Mouse (Mus musculus) MEL (cell line): ENCODE measurements around the gene Wdfy3. TPM values are rescaled to one million over a fixed set of nuclear protein-coding genes. Genes with fewer than 3 reads are reported as not detected.

ENCODE experiments used
- DNase-seq: peaks from one replicate; pipeline ENCODE4 v3.0.0; 2011; ENCODE audit warnings: low read depth, low spot score
- H3K27ac ChIP-seq: 2 replicates; pipeline ENCODE4 v1.5.1; 2012; ENCODE audit warnings: low read depth, mild to moderate bottlenecking, control low read depth, low read length, moderate library complexity; ENCODE audit not compliant: control insufficient read depth
- H3K27me3 ChIP-seq, 2 experiments: fragments of 150-350 bp in 1 of 2; sonication (generic) in 1 of 2; 2 replicates each; pipeline ENCODE4 v1.6.1; 2012; ENCODE audit warnings: low read length in 2 of 2, mild to moderate bottlenecking in 2 of 2, improper control_type of control experiment in 1 of 2, moderate library complexity in 1 of 2; ENCODE audit not compliant: insufficient read depth in 2 of 2, control insufficient read depth in 1 of 2
- H3K36me3 ChIP-seq, 2 experiments: 2 replicates each; pipeline ENCODE4 v1.6.1; 2012 to 2014; ENCODE audit warnings: low read length in 2 of 2, improper control_type of control experiment in 1 of 2, inconsistent platforms in 1 of 2, mild to moderate bottlenecking in 1 of 2; ENCODE audit not compliant: insufficient read depth in 2 of 2, control insufficient read depth in 1 of 2
- H3K4me1 ChIP-seq, 2 experiments: fragments of 150-350 bp in 1 of 2; sonication (generic) in 1 of 2; 2 replicates each; pipeline ENCODE4 v1.6.1; 2012; ENCODE audit warnings: low read length in 2 of 2, improper control_type of control experiment in 1 of 2, mild to moderate bottlenecking in 1 of 2; ENCODE audit not compliant: insufficient read depth in 2 of 2, control insufficient read depth in 1 of 2
- H3K4me3 ChIP-seq, 2 experiments: fragments of 150-350 bp in 1 of 2; sonication (generic) in 1 of 2; 2 replicates each; pipeline ENCODE4 v1.5.1; 2012; ENCODE audit warnings: low read depth in 2 of 2, low read length in 2 of 2, mild to moderate bottlenecking in 2 of 2, moderate library complexity in 2 of 2, control low read depth in 1 of 2, improper control_type of control experiment in 1 of 2; ENCODE audit not compliant: control insufficient read depth in 1 of 2, insufficient read depth in 1 of 2
- H3K79me2 ChIP-seq: 2 replicates; pipeline ENCODE4 v1.6.1; 2012; ENCODE audit warnings: mild to moderate bottlenecking, low read length, moderate library complexity; ENCODE audit not compliant: control insufficient read depth, poor library complexity, insufficient read depth
- H3K9ac ChIP-seq: 2 replicates; pipeline ENCODE4 v1.6.1; 2012; ENCODE audit warnings: low read depth, mild to moderate bottlenecking, control low read depth, low read length, moderate library complexity; ENCODE audit not compliant: control insufficient read depth, poor library complexity, severe bottlenecking
- H3K9me3 ChIP-seq: fragments of 150-350 bp; sonication (generic); replicated peaks from 2 replicates; pipeline ENCODE4 v1.6.1; 2012; ENCODE audit warnings: mild to moderate bottlenecking, low read length, improper control_type of control experiment, moderate library complexity; ENCODE audit not compliant: insufficient read depth
- CHD1 ChIP-seq: IDR thresholded peaks from 2 replicates; pipeline ENCODE4 v1.6.1; 2012; ENCODE audit warnings: low read depth, mild to moderate bottlenecking, inconsistent platforms, low read length, improper control_type of control experiment
- E2F4 ChIP-seq: IDR thresholded peaks from 2 replicates; pipeline ENCODE4 v1.6.1; 2011; ENCODE audit warnings: low read depth, low read length, improper control_type of control experiment, borderline replicate concordance
- ELF1 ChIP-seq: IDR thresholded peaks from 2 replicates; pipeline ENCODE4 v1.6.1; 2014; ENCODE audit warnings: low read depth, mild to moderate bottlenecking, inconsistent platforms, low read length, improper control_type of control experiment, moderate library complexity
- HCFC1 ChIP-seq: IDR thresholded peaks from 2 replicates; pipeline ENCODE4 v1.6.1; 2012; ENCODE audit warnings: low read depth, mild to moderate bottlenecking, inconsistent platforms, low read length, improper control_type of control experiment, moderate library complexity
- JUND ChIP-seq: IDR thresholded peaks from 2 replicates; pipeline ENCODE4 v1.6.1; 2011; ENCODE audit warnings: low read depth, mild to moderate bottlenecking, improper control_type of control experiment, low read length
- MEF2A ChIP-seq: IDR thresholded peaks from 2 replicates; pipeline ENCODE4 v1.6.1; 2014; ENCODE audit warnings: low read depth, mild to moderate bottlenecking, inconsistent platforms, low read length, improper control_type of control experiment; ENCODE audit not compliant: poor library complexity, insufficient replicate concordance, severe bottlenecking; ENCODE audit errors: extremely low read depth
- MXI1 ChIP-seq: IDR thresholded peaks from 2 replicates; pipeline ENCODE4 v1.6.1; 2011; ENCODE audit warnings: mild to moderate bottlenecking, low read depth, low read length, improper control_type of control experiment
- MYC ChIP-seq: IDR thresholded peaks from 2 replicates; pipeline ENCODE4 v1.6.1; 2011; ENCODE audit warnings: low read depth, mild to moderate bottlenecking, low read length, improper control_type of control experiment, moderate library complexity
- NELFE ChIP-seq: IDR thresholded peaks from 2 replicates; pipeline ENCODE4 v1.6.1; 2011; ENCODE audit warnings: low read depth, low read length, improper control_type of control experiment
- NRF1 ChIP-seq: IDR thresholded peaks from 2 replicates; pipeline ENCODE4 v1.6.1; 2014; ENCODE audit warnings: low read depth, mild to moderate bottlenecking, inconsistent platforms, low read length, improper control_type of control experiment, moderate library complexity; ENCODE audit not compliant: poor library complexity, insufficient read depth, severe bottlenecking
- POLR2AphosphoS2 ChIP-seq: IDR thresholded peaks from 2 replicates; pipeline ENCODE4 v1.6.1; 2011; ENCODE audit warnings: low read length, improper control_type of control experiment
- RAD21 ChIP-seq: IDR thresholded peaks from 2 replicates; pipeline ENCODE4 v1.6.1; 2011; ENCODE audit warnings: mild to moderate bottlenecking, low read depth, low read length, improper control_type of control experiment
- RCOR1 ChIP-seq: IDR thresholded peaks from 2 replicates; pipeline ENCODE4 v1.6.1; 2012; ENCODE audit warnings: low read depth, mild to moderate bottlenecking, inconsistent platforms, low read length, improper control_type of control experiment
- SIN3A ChIP-seq: IDR thresholded peaks from 2 replicates; pipeline ENCODE4 v1.6.1; 2012; ENCODE audit warnings: low read length, improper control_type of control experiment, inconsistent platforms
- SMC3 ChIP-seq: IDR thresholded peaks from 2 replicates; pipeline ENCODE4 v1.6.1; 2011; ENCODE audit warnings: low read depth, low read length, improper control_type of control experiment
- TBP ChIP-seq: IDR thresholded peaks from 2 replicates; pipeline ENCODE4 v1.8.0; 2011; ENCODE audit warnings: low read depth, low read length, improper control_type of control experiment
- USF2 ChIP-seq, 2 experiments: IDR thresholded peaks; 2 replicates each; pipeline ENCODE4 v1.6.1; 2011 to 2012; ENCODE audit warnings: improper control_type of control experiment in 2 of 2, low read length in 2 of 2, borderline replicate concordance in 1 of 2, inconsistent platforms in 1 of 2, low read depth in 1 of 2, mild to moderate bottlenecking in 1 of 2; ENCODE audit not compliant: insufficient read depth in 1 of 2
- polyA plus RNA-seq, 2 experiments: library from polyadenylated mRNA; stranded (reverse) in 1 of 2; unstranded in 1 of 2; fragments of >175 nt in 1 of 2; fragments of >200 nt in 1 of 2; gene quantifications; 2 replicates each; pipeline versions ENCODE4 v1.2.1 to v1.2.4; 2012; ENCODE audit warnings: low replicate concordance in 2 of 2, low read depth in 1 of 2; ENCODE audit not compliant: insufficient read length in 2 of 2, insufficient read depth in 1 of 2, missing spikeins in 1 of 2
- total RNA-seq: library from RNA; depleted of rRNA; stranded (reverse); fragments of 300-350 nt; gene quantifications from 2 replicates; pipeline ENCODE4 v1.2.3, GENCODE M21; 2012

The Wdfy3 gene
- total and polyA plus RNA-seq, 3 experiments, result 10.0 to 21.3 (median 11.9) TPM

DNA sequence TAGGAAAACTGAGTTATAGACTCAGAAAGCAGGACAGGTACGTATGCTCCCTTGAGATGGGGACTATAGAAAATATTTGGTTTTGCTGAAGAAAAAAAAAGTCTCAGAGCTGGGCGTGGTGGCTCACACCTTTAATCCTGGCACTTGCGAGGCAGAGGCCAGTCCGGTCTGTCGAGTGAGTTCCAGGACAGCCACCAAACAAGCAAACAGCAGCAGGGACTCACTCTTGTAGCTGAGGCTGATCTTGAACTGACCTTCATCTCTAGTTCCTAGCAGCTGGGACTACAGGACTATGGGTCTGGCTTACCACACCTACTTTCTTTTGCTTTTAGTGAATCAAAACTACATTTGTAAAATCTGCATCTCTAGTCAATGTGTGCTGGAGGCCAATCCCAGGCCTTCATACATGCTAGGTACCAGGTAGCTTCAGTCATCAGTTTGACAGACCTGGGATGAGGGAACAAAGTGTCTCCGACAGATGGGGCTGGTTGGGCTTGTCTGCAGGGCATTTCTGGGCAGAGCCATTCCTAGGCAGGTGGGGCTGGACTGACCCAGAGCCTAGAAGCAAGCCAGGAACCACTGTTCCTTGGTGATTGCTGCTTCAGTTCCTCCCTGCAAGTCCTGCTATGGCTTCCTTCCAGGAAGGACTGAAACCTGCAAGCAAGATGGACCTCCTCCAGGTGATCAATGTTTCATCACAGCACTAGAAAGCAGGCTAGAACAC lies 63.3 kb downstream of the Wdfy3 start:
- H3K79me2 ChIP-seq, result peaks cover 1% of the 10 kb centered on the region; the same call in 1 of the 2 replicates
- no peak for TF ChIP-seq MEF2A
- no peak for TF ChIP-seq CHD1
- no peak for TF ChIP-seq E2F4
- no peak for TF ChIP-seq ELF1
- TF ChIP-seq SMC3, result no peak
- TF ChIP-seq NELFE, result no peak
- TF ChIP-seq RCOR1, result no peak
- no peak for TF ChIP-seq TBP
- TF ChIP-seq USF2 (IDR thresholded peaks at IDR 0.05; ENCODE audit: borderline replicate concordance in 1 of 2, insufficient read depth in 1 of 2, low read depth in 1 of 2, low read length in 2 of 2), result no peak
- no peak for TF ChIP-seq JUND
- no peak for TF ChIP-seq HCFC1
- TF ChIP-seq MXI1, result no peak
- H3K4me3 ChIP-seq, result no peak overlapping the region
- DNase-seq, result no peak
- no peak overlapping the region for H3K27ac ChIP-seq
- no peak overlapping the region for H3K9ac ChIP-seq
- H3K9me3 ChIP-seq, result no peaks in the 10 kb centered on the region
- H3K4me1 ChIP-seq, result no peaks in the 10 kb centered on the region; a peak in 1 of 4 replicates
- H3K36me3 ChIP-seq, result peaks cover 2 to 5% of the 10 kb centered on the region in 2 experiments
- H3K27me3 ChIP-seq, result no peaks in the 10 kb centered on the region

DNA sequence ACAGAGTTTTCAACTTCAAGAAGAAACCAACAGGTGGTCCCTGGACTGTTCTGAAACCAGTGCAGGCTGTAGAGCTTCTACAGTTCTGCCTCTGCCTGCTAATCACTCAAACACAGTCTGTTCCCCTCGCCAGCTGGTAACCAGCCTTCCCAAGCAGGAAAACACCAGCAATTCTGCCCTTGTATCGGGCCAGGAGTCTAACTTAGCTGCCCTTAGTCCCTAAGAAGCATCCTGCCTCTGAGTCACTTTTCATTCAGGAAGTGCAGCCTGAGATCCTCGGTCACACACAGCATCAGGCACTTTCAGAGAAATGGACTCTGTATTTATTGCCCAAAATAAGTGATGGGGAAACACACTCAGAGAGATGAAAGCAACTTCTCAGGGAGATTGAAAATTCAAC lies 66.3 kb downstream of the Wdfy3 start:
- H3K79me2 ChIP-seq, result peaks cover 1% of the 10 kb centered on the region; the same call in 1 of the 2 replicates
- no peak overlapping the region for H3K9ac ChIP-seq
- H3K27ac ChIP-seq, result no peak overlapping the region
- H3K4me1 ChIP-seq, result no peaks in the 10 kb centered on the region; a peak in 1 of 4 replicates
- peaks cover 2 to 3% of the 10 kb centered on the region in 2 experiments for H3K36me3 ChIP-seq
- H3K9me3 ChIP-seq, result no peaks in the 10 kb centered on the region
- H3K27me3 ChIP-seq, result no peaks in the 10 kb centered on the region
- DNase-seq, result no peak
- H3K4me3 ChIP-seq, result no peak overlapping the region
- no peak for TF ChIP-seq NELFE
- TF ChIP-seq MEF2A, result no peak
- no peak for TF ChIP-seq MYC
- TF ChIP-seq, all 39 proteins: peak for 0

DNA sequence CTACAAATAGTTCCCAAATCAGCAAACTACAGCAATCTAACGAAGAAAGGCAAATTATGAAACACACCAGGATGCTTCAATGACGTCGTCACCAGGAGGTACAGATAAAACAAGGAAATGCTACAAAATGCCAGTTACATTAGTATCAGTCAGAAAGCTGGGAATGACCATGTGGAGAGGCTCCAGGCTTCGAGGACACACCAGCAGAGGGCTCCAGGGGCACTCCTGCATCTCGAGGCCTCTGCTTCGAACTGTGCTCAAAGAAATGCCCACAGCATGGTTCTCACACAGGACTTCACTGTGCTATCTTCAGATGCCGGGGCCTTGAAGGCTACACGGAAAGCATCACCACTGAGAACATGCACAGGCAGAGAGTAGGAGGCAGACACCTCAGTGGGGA lies 68.7 kb downstream of the Wdfy3 start:
- Histone ChIP-seq H3K36me3 (peaks cover 0 to 2% of the 10 kb centered on the region in 2 experiments; a peak in 3 of 4 replicates), H3K4me3 (no peak overlapping the region), H3K9ac (no peak overlapping the region), H3K27me3 (no peaks in the 10 kb centered on the region), H3K27ac (no peak overlapping the region), H3K4me1 (no peaks in the 10 kb centered on the region; a peak in 1 of 4 replicates), H3K9me3 (no peaks in the 10 kb centered on the region), H3K79me2 (peaks cover 1% of the 10 kb centered on the region; the same call in 1 of the 2 replicates)
- TF ChIP-seq RAD21 (no peak), NRF1 (no peak), SIN3A (no peak), MXI1 (no peak), POLR2AphosphoS2 (no peak)
- DNase-seq, result no peak
